Mouse (Mus musculus) ovary, adult 18-20 months (tissue): ENCODE measurements around the gene Rhd.

Source experiments
- DNase-seq: peaks from one replicate; pipeline ENCODE4 v3.0.0; 2022; ENCODE audit warnings: low spot score, mixed read lengths

Rhd gene

DNA sequence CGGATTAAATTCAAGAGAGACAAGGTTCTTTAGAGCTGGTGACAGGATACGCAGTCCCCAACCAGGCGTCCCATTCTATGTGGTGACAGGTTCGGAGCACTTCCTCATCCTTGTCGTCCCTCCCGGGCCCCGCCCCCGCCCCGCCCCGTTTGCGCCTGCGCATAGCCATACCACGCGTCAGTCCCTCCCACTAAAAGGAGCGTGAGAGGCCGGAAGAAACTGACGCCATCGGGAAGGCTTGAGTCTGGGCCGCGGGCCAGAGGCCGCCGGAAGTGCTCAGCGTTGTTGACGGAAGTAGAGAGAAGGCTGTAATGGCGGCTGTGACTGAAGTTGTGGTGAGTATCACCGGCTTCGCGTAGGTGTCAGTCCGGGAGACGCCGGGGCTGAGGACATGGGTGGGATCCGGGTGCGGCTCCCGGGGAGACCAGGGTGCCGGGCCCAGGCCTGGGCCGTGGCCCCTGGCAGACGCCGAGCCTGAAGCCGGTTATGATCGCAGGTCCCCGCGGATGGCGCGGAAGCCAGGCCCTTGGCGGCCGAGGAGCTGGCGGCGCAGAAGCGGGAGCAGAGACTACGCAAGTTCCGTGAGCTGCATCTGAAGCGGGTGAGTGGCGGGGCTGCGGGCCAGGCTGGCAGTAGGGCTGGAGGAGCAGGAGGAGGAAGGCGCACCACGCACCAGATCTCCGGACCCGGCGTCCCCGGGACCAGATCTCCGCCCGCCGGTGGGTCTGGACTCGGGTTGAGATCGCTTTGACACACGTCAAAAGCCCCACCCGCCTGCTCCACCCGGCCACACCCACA, 66.5 kb downstream of the Rhd start, which contains the start of gene Syf2:
TSS of gene Syf2 (plus strand) at position 215 of the 798 bp plus-strand sequence.
- peak; percentile 91 for DNase-seq

DNA sequence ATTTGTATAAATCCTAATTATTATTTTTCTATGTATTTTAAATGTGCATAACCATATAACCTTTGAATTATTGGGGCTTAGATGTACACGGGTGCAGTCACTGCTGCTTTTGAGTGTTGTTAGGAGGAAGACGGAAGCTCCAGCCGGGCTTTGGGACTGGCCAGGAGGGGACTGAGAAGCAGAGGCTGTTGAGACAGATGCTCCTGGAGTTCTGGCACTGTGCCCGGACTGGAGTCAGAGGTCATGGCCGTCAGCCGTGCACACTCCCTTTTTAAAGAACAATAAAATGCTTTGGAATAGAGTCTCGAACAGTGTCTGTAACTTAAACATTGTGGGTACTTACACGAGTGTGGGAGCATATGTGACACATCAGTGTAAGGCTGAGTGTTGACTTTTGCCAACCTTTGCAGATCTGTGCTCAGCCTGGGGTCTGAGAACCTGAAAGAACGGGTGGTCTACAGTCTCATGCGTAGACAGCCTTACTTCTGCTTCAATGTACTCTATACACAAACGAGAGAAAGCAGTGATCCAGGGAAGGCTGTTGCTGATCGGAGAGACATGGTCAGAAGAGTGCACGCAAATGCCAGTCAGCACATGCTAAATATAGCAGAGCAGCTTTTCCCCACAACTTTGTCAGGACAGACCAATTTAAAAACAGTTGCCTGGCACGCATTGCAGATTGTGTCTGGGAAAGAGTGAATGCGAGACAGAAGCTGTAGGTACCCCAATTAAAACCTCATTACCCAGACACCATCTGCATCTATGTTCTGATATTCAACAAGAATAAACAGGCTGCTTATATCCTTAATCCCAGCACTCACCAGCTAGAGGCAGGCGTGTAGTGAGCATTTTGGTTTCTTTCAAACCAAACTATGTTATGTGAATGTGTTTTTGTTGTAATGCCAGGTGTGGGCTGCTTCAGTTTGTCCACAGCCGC, 73.2 kb downstream of the Rhd start:
- DNase-seq, result no peak

DNA sequence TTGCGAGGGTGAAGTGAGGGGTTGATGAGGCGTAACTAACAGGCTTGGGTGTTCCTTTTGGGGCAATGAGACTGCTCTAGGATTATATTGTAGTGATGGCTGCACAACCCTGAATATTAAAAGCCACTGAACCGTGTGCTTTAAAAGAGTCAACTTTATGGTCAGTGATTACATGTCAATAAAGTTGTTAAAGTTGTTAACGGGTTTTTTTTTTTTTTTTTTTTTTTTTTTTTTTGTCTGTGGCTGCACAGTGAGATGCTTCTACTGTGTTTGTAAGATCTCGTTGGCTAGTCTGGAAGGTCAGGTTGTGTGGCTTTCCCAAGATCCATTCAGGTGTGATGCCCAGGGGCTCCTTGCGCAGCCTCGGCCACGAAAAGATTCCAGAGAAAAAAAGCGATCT, 75.6 kb downstream of the Rhd start:
- DNase-seq, result no peak

DNA sequence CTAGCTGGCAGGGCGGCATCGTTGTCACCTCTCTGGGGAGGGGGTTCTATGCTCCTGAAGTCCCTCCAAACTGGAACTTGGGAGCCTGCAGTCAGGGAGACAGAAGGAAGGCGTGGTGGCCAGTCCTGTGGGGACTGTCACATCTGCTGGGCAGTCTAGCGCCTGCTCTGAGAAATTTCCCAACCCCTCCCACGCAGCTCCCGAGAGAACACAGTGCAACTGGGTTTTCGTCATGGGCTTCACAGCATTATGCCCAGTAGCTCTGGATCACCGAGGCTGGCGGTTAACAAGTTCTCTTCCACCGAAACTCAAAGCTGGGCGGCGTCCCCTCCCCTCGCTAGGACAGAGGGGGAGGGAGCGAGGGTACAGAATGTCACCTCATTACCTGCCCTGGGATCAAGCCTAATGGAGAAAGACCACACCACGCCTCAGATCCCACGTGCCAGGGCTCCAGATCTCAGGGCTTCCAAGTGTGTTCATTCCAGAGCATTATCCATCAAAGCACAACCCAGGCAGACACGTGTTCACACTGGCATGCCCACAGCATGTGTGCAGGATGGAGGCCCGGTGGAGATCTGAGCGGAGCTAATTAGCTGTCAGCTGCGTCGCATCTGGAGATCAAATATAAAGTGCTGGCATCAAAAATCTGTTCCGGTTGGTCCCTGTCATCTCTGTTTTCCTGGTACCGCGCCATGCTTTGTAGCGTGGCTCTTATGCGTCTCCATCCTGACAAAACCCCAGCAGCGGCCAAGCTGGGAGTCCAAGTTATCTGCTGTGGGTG, 79.6 kb downstream of the Rhd start:
- no peak for DNase-seq
